Mouse (Mus musculus): ENCODE measurements around the gene Ndufaf3. TPM values are rescaled to one million over a fixed set of nuclear protein-coding genes. Genes with fewer than 3 reads are reported as not detected.
A peak's percentile ranks its signal among the peaks of the same experiment; 100 is the strongest.

Ndufaf3 gene
- polyA plus RNA-seq, 1 experiment, result 63.0 TPM

DNA sequence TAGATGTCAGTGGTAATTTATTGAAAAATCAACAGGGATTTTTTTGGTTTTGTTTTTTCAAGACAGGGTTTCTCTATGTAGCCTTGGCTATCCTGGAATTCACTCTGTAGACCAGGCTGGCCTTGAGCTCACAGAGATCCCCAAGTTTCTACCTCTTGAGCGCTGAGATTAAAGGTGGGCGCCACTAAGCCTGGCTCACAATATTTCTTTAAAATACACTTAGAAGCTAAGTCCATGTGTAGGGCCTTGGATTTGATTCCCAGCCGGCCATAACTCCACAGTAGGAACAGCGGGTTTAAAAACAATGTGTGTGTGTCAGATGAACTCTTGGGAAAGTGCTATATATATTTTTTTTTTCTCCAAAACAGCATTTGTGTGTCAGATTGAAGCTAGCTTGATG is 43.9 kb downstream of the Ndufaf3 start:
- TF ChIP-seq CTCF (IDR thresholded peaks at IDR 0.05; ENCODE audit: borderline replicate concordance, insufficient read depth, low read depth, low read length) (no peak), POLR2A (IDR thresholded peaks at IDR 0.05; ENCODE audit: borderline replicate concordance, insufficient read depth, low read length) (no peak)
- DNase-seq, result no peak
- Histone ChIP-seq H3K4me3 (replicated peaks; ENCODE audit: insufficient read depth, low read depth, low read length) (no peak overlapping the region), H3K27ac (ENCODE audit: insufficient read depth, low read length) (no peak overlapping the region), H3K27me3 (ENCODE audit: control insufficient read depth, insufficient read depth, low read length) (no peaks in the 10 kb centered on the region), H3K4me1 (ENCODE audit: control insufficient read depth, insufficient read depth, low read length) (peaks cover 7% of the 10 kb centered on the region; the same call in 1 of the 2 replicates)
- WGBS, result 89% methylated on average over 4 of the region's 4 CpGs

DNA sequence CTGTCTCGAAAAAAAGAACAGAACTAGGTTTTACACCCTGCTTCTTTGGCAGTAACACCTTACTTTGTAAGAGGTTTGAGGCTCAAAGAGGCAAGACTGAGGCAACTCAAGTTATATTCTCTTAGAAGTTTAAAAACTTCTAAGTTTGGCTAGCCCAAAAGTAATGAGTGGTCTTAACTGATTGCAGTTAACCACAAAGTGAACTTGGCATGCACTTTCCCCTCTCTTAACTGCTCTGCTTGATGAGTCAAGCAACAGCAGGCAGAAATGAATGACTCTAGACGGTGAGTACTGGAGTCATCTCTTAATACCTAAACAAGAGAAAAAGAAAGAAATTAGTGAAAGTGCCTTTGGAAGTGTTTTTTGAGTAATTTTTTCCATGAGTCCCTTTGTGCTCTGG is 45.6 kb downstream of the Ndufaf3 start:
- no peak overlapping the region for H3K27ac ChIP-seq (ENCODE audit: insufficient read depth, low read length)
- WGBS, result 45% methylated on average over 2 of the region's 2 CpGs
- DNase-seq, result no peak

DNA sequence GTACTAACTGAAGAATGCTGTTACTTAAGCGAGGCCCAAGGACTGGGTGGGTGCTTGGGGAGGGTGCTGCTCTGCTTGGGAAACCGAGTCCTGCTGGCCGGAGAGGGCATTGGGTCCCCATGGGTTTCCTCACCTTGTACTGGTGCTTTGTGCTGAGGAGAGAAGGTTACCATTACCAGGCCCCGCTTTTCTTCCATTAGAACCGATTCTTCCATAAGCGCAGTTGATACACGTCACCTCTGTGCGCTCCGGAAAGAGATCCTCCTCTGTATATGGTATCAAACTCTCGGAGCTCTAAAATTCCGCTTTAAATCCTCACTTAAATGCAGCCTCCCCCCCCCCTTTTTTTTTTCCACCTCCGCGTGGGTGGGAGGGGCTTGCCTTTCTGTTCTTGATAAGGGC is 49.3 kb downstream of the Ndufaf3 start:
- WGBS, result 0% methylated on average over 13 of the region's 13 CpGs
- DNase-seq, result no peak
- H3K27ac ChIP-seq (ENCODE audit: insufficient read depth, low read length), result peak overlapping the region; percentile 49; the same call in 1 of the 2 replicates
- peak overlapping the region; percentile 64 for H3K4me3 ChIP-seq (replicated peaks; ENCODE audit: insufficient read depth, low read depth, low read length)
- TF ChIP-seq CTCF (IDR thresholded peaks at IDR 0.05; ENCODE audit: borderline replicate concordance, insufficient read depth, low read depth, low read length) (no peak), POLR2A (IDR thresholded peaks at IDR 0.05; ENCODE audit: borderline replicate concordance, insufficient read depth, low read length) (no peak)
- no peaks in the 10 kb centered on the region for H3K27me3 ChIP-seq (ENCODE audit: control insufficient read depth, insufficient read depth, low read length)
- H3K4me1 ChIP-seq (ENCODE audit: control insufficient read depth, insufficient read depth, low read length), result peaks cover 7% of the 10 kb centered on the region; the same call in 1 of the 2 replicates

More for the DNA sequence above, 45.6 kb downstream of the Ndufaf3 start:
- Histone ChIP-seq H3K4me3 (replicated peaks; ENCODE audit: insufficient read depth, low read depth, low read length) (no peak overlapping the region), H3K4me1 (ENCODE audit: control insufficient read depth, insufficient read depth, low read length) (peaks cover 7% of the 10 kb centered on the region; the same call in 1 of the 2 replicates), H3K27me3 (ENCODE audit: control insufficient read depth, insufficient read depth, low read length) (no peaks in the 10 kb centered on the region)
- TF ChIP-seq CTCF (IDR thresholded peaks at IDR 0.05; ENCODE audit: borderline replicate concordance, insufficient read depth, low read depth, low read length) (no peak), POLR2A (IDR thresholded peaks at IDR 0.05; ENCODE audit: borderline replicate concordance, insufficient read depth, low read length) (no peak)

DNA sequence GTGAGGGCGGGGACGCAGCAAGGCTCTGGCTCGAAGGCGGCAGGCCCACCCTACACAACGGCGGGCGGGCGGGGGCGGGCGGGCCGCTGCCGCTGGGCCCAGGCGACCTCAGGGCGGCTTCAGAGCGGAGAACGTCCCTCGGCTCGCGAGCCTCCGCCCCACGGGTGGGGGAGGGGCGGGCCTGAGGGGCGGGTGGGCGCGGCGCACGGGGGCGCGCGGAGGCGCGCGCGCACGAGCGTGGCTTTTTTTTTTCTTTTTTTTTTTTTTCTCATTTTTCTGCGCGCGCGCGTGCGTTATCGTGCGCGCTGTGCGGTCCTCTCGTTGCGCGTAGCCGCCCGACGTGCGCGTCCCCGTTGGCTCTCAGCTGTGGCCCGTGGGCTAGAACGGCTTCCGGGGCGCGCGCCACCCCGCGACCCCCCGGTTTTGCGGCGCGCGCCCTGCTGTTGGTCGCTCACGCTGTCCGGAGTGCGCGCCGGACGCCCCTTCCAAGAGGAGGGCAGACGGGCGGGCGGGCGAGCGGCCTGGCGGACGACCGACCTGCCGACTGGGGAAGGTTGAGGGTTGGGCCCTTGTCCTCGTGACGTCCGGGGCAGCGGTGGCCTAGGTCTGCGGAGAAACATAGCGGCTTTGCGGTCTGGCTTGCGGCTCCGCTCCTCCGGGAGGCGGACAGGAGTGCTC is 49.8 kb downstream of the Ndufaf3 start:
- DNase-seq, result peak; percentile 85 to 87

DNA sequence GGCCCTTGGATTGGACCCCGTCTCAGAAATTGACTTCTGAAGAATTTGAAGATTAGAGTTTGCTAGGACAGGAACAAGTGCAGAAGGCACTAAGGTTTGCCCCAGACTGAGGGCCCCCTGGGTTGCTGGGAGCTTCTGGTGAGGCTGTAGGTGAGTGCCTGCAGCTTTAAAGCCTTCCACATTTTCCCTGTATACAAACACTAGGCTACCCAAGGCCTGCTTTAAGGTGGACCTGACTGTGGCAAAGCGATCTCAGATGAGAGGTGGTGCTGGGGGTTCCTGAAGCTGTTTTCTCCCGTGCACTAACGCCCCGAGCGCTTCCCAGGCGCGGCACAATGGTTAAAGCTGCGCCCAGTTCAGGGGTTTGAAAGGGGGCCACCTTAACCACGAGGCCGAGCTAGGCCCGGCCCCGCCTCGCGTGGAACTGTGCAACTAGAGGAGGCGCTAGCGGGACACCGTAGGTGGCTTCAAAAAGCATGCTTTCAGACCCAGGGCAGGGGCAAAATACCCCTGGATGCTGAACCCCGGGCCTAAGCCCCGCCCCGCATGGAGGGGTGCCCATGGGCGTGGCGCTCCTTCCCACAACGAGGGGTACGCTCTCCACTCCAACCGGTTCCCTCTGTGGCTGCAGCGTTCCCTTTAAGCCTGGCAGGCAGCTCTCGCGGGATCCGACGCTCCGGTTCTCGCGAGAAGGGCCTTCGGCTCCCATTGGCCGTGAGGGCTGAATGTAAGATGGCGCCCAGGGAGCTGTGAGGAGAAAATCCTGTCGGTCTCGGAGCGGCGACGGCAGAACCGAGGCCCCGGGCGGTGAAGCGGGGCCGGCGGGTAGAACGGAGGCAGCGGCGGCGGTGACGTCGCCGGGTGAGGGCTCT is 50.6 kb downstream of the Ndufaf3 start, which contains the start of gene Qrich1:
Gene Qrich1, plus strand, starts transcription at position 427 of the 872 bp plus-strand sequence.
- 1% methylated on average over 55 of the region's 55 CpGs for WGBS
- TF ChIP-seq CTCF (IDR thresholded peaks at IDR 0.05; ENCODE audit: borderline replicate concordance, insufficient read depth, low read depth, low read length), result no peak
- peak; percentile 70; the same call in 1 of the 2 replicates for TF ChIP-seq POLR2A (IDR thresholded peaks at IDR 0.05; ENCODE audit: borderline replicate concordance, insufficient read depth, low read length)
- no peaks in the 10 kb centered on the region for H3K27me3 ChIP-seq (ENCODE audit: control insufficient read depth, insufficient read depth, low read length)
- peak within 1 kb of the TSS; percentile 64 for H3K4me3 ChIP-seq (replicated peaks; ENCODE audit: insufficient read depth, low read depth, low read length)
- H3K27ac ChIP-seq (ENCODE audit: insufficient read depth, low read length), result peak within 1 kb of the TSS; percentile 89
- peak; percentile 96 to 97 for DNase-seq
- peaks cover 7% of the 10 kb centered on the region; the same call in 1 of the 2 replicates for H3K4me1 ChIP-seq (ENCODE audit: control insufficient read depth, insufficient read depth, low read length)

More for the DNA sequence above, 49.8 kb downstream of the Ndufaf3 start:
- under 1% methylated on average over 88 of the region's 95 CpGs for WGBS
- H3K4me1 ChIP-seq (ENCODE audit: control insufficient read depth, insufficient read depth, low read length), result peaks cover 7% of the 10 kb centered on the region; the same call in 1 of the 2 replicates
- no peaks in the 10 kb centered on the region for H3K27me3 ChIP-seq (ENCODE audit: control insufficient read depth, insufficient read depth, low read length)
- H3K27ac ChIP-seq (ENCODE audit: insufficient read depth, low read length), result peak overlapping the region; percentile 89
- peak overlapping the region; percentile 64 for H3K4me3 ChIP-seq (replicated peaks; ENCODE audit: insufficient read depth, low read depth, low read length)
- TF ChIP-seq POLR2A (IDR thresholded peaks at IDR 0.05; ENCODE audit: borderline replicate concordance, insufficient read depth, low read length), result 0 out of 2 replicates have a peak, but pooled peaks have one; percentile 7
- no peak for TF ChIP-seq CTCF (IDR thresholded peaks at IDR 0.05; ENCODE audit: borderline replicate concordance, insufficient read depth, low read depth, low read length)

Other genes with a start within 250 kb of the Ndufaf3 start
- gene Gpx1, start 228.5 kb downstream of the Ndufaf3 start, polyA plus RNA-seq (2012; rRNA removed), result 247 and 249 TPM in 2 replicates
- 97.5 and 104 TPM in 2 replicates for gene Usp4, start 219.6 kb downstream of the Ndufaf3 start, polyA plus RNA-seq (2012; rRNA removed)
- 1.3 and 1.7 TPM in 2 replicates for gene 1700102P08Rik, start 174.6 kb downstream of the Ndufaf3 start, polyA plus RNA-seq (2012; rRNA removed)
- 0.13 and 0.17 TPM in 2 replicates for gene Ccdc36, start 138.9 kb downstream of the Ndufaf3 start, polyA plus RNA-seq (2012; rRNA removed)
- not detected in 2 replicates for gene BC048562, start 131.0 kb downstream of the Ndufaf3 start, polyA plus RNA-seq (2012; rRNA removed)
- gene Ccdc71, start 106.9 kb downstream of the Ndufaf3 start, polyA plus RNA-seq (2012; rRNA removed), result 23.4 and 27.6 TPM in 2 replicates
- 36.2 and 47.1 TPM in 2 replicates for gene Klhdc8b, start 105.9 kb downstream of the Ndufaf3 start, polyA plus RNA-seq (2012; rRNA removed)
- 31.0 and 34.2 TPM in 2 replicates for gene Lamb2, start 87.7 kb downstream of the Ndufaf3 start, polyA plus RNA-seq (2012; rRNA removed)
- gene Usp19, start 76.8 kb downstream of the Ndufaf3 start, polyA plus RNA-seq (2012; rRNA removed), result 192 and 212 TPM in 2 replicates
- 99.4 and 107 TPM in 2 replicates for gene Qars, start 59.7 kb downstream of the Ndufaf3 start, polyA plus RNA-seq (2012; rRNA removed)
- gene Qrich1, start 50.6 kb downstream of the Ndufaf3 start, polyA plus RNA-seq (2012; rRNA removed), result 117 and 124 TPM in 2 replicates
- 70.6 and 76.9 TPM in 2 replicates for gene Impdh2, start 7.1 kb downstream of the Ndufaf3 start, polyA plus RNA-seq (2012; rRNA removed)
- 215 and 239 TPM in 2 replicates for gene Dalrd3, start 2.5 kb upstream of the Ndufaf3 start, polyA plus RNA-seq (2012; rRNA removed)
- 97.4 and 107 TPM in 2 replicates for gene Wdr6, start 11.3 kb upstream of the Ndufaf3 start, polyA plus RNA-seq (2012; rRNA removed)
- gene P4htm, start 30.2 kb upstream of the Ndufaf3 start, polyA plus RNA-seq (2012; rRNA removed), result 102 and 105 TPM in 2 replicates
- gene Arih2, start 82.0 kb upstream of the Ndufaf3 start, polyA plus RNA-seq (2012; rRNA removed), result 53.7 and 54.2 TPM in 2 replicates
- 18.2 and 19.1 TPM in 2 replicates for gene Slc25a20, start 94.7 kb upstream of the Ndufaf3 start, polyA plus RNA-seq (2012; rRNA removed)
- 24.6 and 26.6 TPM in 2 replicates for gene Prkar2a, start 121.9 kb upstream of the Ndufaf3 start, polyA plus RNA-seq (2012; rRNA removed)
- 162 and 168 TPM in 2 replicates for gene Ip6k2, start 216.4 kb upstream of the Ndufaf3 start, polyA plus RNA-seq (2012; rRNA removed)
- gene Nckipsd, start 240.9 kb upstream of the Ndufaf3 start, polyA plus RNA-seq (2012; rRNA removed), result 73.9 and 76.9 TPM in 2 replicates

All from cerebellum, adult 2 months (tissue).